Mouse (Mus musculus) gonadal fat pad, adult 2 months (tissue): ENCODE results near the gene Rnf220. TPM values are rescaled to one million over a fixed set of nuclear protein-coding genes. Genes with fewer than 3 reads are reported as not detected.

Source experiments
- DNase-seq: peaks from one replicate; pipeline ENCODE4 v3.0.0-alpha.2; 2012; ENCODE audit warnings: low read depth
- polyA plus RNA-seq: library from polyadenylated mRNA; depleted of rRNA; stranded (reverse); fragments of >200 nt; gene quantifications from 2 replicates; pipeline ENCODE4 v1.2.3, GENCODE M21; 2012

Gene Rnf220
- polyA plus RNA-seq, 1 experiment, result 79.0 TPM

DNA sequence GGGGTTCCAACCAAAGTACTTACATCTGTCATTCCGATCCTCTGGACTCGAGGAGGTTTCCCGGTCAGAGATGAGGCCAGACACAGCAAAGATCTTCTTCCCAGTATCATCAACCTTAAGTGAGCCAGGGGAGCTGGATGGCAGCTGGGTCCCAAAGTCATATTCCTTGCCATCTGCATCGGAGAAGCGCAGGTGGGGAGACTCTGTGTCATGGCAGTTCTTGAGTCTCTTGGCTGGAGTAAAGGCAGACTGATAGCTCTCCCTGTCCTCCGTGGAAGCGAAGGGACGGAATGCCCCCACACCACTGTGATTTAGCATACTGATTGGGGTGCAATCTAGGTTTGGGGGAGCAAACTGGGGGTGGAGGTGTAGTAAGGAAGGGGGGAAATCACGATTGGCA is 7.3 kb downstream of the Rnf220 start:
- DNase-seq, result no peak

- DNase-seq, result no peak
These were observed 9.4 kb downstream of the Rnf220 start for GRCm38 (mm10) chr4:117487471-117487870.

DNA sequence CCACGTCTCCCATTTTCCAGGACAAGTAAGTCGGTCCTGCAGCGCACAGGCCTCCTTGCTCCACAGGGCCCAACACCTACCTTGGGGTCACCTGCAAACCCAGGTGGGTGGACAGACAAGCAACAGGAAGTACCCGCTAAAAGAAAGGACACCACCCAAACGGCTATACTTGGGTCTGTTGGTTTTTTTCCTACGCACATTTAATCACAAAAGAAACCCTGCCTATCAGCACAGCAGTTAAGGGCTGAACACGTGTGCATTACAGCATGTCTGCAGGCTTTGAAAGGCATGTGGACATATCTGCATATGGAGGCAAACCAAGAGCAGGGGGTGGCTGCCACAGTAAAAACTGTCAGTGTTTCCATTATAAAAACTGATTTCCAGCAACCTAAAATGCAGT is 10.7 kb downstream of the Rnf220 start:
- DNase-seq, result no peak

DNA sequence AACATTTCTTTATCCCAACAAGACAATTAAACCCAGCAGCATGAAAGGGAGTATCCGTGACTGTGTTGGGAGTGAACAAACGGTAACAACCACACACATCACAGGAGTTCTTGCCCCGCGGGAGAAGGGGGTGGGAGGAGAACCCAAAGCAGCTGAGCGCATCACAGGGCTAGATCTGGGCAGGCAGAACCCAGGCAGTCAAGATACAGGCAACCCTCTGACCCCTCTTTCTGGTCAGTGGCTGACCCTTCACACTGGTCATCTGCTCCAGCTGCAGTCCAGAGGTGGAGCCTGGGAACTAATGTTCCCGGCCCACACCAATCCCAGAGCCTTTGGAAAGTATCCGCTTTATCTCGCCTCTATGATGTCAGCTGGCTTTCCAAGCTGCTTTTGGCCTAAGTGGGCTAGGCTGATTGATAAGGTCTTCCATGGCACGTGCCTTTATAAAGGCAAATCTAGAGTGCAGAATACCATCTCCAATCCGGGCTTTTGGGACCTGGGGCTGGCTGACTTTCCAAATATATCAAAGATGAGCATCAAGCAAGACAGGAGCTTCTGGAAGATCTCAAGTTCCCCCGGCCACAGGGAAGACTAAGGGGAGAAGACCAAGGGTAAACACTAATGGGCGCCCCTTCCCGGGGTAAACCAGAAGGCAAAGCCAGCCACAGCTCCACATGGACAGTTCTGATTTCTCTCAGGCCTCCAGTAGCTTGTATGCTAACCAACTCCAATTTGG is 11.6 kb downstream of the Rnf220 start:
- DNase-seq, result no peak

DNA sequence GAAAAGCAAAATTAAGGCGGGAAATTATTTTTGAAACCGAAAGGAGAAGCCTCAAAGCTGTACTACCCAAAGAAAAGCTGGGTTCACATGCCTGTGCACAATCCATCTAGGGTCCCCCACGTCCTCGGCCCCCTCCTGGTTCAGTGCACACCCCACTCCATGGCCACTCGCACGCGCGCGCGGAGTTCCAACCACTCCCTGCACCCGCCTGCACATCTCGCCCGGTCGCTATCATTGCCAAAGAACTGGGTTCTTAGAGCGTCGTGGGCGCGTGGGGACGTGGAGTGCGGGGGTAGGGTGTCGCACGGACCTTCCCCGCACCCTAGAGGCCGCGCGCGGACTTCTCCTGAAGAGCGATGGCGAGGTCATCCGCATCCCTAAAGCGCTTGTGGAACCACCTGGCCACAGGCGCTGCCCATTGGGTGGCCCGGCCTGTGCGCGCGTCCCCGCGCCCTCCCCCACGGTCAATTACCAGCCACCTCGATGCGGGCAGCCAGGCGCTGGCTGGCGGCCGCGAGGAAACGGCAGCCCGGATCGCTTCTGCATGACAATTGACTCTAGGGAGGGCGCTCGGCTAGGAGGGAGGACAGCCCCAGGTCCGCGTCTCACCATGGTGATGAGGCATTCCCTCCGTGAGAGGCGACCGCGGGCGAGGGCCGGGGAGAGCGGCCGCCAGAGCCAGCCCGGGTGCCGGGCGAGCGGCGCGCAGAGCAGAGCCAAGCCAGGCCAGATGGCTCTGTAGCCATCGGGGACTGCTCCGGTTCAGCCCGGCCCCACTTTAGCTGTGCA is 12.4 kb downstream of the Rnf220 start:
- DNase-seq, result no peak

- no peak for DNase-seq
These were observed 13.0 kb downstream of the Rnf220 start for GRCm38 (mm10) chr4:117483931-117484255.

DNA sequence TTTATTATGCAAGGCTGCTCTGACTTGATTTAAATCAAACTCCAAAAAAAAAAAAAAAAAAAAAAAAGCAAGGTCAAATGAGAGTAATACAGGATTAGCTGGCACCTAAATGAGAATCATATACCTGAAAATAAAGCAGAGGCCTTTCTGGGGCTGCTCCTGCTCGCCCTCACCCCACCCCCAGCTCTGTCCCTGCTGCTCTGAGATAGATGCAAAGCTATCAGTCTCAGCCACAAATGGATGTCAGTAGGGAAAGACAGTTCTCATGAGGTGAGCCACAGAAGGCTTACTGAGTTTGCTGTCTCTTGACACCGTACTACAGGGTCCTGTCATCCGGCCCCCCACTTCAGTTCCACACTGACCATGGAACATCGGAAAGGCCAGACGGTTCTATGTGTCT is 14.7 kb downstream of the Rnf220 start:
- no peak for DNase-seq

GRCm38 (mm10) chr4:117480611-117481445 is 16.0 kb downstream of the Rnf220 start:
- no peak for DNase-seq

- no peak for DNase-seq
These were observed 16.9 kb downstream of the Rnf220 start for GRCm38 (mm10) chr4:117479951-117480350.

- DNase-seq, result peak; percentile 34
These were observed 18.7 kb downstream of the Rnf220 start for GRCm38 (mm10) chr4:117478101-117478673.

GRCm38 (mm10) chr4:117477401-117477800 is 19.5 kb downstream of the Rnf220 start:
- no peak for DNase-seq

DNA sequence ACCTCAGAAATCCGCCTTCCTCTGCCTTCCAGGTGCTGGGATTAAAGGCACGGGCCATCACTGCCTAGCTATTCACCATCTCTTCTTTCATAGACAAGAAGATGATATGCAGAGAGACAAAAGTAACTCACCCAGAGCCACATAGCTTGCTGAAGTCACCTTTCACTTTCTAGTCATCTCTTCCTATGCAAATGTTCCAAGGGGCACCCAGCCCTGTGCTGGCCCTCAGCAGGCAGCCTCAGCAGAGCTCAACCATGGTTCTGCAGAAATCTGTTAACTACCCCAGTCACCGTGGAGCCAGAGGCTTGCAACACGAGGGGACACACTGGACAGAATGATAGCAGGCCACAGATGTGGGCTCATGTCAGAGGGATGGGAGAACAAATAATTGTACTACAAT is 20.1 kb downstream of the Rnf220 start:
- DNase-seq, result no peak

DNA sequence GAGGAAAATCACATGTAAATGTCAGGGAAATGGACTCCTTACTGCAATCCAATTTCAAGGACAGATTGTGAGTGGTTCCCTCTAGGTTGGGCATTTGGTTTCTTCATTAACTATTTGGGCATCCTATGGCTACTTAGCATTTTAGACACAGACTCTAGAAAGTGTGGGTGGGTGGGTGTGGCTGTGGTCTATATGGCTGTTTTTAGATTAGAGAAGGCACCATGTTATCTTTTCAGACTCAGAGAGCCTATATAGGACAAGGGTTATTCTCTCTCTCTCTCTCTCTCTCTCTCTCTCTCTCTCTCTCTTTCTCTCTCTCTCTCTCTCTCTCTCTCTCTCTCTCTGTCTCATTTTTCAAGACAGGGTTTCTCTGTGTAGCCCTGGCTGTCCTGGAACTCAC is 20.5 kb downstream of the Rnf220 start:
- no peak for DNase-seq

DNA sequence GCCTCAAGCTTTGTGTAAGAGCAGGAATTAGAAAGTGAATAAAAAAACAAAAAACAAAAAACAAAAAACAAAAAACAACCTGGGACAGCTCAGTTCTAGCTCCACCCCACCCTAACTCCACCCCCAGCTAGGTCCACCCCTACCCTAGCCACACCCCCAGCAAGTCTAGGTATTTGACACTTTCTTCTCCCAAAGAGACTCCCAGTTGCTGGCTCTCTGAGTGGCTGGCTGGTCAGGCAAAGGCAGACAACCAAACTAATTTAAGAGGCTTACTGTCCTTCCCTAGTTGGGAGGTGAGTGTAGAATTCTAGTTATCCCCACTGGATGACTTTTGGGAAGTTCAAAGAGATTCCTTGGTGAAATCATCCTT is 22.9 kb downstream of the Rnf220 start:
- no peak for DNase-seq

- DNase-seq, result no peak
These were observed 23.4 kb downstream of the Rnf220 start for GRCm38 (mm10) chr4:117473291-117473984.

- DNase-seq, result no peak
These were observed 27.4 kb downstream of the Rnf220 start for GRCm38 (mm10) chr4:117469471-117469870.

DNA sequence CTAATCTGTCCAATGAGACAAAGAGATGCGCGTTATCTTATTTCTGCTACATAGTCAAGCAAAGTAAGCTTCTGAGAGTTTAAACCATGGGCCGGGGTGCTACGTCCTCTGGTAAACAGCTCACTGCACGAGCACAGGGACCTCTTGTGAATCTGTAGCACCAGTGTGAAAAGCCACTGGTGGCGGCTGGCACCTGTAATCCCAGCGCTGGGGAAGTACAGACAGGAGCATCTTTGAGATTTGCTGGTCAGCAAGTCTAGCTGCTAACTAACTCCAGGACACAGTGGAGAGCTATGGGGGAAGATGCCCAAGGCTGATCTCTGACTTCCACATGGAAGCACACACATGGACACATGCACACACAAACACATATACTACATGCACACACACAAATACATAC is 28.9 kb downstream of the Rnf220 start:
- no peak for DNase-seq

DNA sequence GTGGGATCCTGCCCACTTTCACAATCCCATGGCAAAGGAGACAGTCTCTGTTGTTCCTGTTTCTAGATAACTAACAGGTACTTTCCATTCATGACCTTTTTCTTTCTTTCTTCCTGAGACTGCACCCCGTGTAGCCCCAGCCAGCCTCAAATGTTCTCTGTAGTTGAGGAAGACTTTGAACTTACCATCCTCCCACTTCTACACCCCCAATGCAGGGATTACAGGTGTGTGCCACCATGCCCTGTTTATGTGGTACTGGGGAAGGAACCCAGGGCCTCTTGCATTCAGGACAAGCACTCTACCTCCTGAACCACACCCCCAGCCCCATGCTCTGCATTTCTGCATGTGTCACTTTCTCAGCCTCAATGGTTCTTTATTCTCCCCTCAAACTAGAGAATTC is 47.7 kb downstream of the Rnf220 start:
- DNase-seq, result no peak

DNA sequence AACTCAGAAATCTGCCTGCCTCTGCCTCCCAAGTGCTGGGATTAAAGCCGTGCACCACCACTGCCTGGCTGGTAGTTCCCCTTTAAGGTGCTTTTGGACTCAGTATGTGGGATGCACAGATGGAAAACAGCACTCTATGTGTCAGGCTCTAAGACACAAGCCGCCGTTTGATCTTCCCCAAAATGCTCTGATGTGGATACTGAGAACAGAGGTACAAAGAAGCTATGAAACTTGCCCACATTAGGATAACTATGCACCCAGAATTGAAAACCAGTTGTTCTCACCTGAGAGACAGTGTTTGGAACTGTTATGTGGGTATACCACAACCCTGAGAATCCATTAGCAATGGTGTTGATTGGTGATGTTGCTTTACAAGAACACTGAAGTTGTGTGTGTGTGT is 48.9 kb downstream of the Rnf220 start:
- no peak for DNase-seq

DNA sequence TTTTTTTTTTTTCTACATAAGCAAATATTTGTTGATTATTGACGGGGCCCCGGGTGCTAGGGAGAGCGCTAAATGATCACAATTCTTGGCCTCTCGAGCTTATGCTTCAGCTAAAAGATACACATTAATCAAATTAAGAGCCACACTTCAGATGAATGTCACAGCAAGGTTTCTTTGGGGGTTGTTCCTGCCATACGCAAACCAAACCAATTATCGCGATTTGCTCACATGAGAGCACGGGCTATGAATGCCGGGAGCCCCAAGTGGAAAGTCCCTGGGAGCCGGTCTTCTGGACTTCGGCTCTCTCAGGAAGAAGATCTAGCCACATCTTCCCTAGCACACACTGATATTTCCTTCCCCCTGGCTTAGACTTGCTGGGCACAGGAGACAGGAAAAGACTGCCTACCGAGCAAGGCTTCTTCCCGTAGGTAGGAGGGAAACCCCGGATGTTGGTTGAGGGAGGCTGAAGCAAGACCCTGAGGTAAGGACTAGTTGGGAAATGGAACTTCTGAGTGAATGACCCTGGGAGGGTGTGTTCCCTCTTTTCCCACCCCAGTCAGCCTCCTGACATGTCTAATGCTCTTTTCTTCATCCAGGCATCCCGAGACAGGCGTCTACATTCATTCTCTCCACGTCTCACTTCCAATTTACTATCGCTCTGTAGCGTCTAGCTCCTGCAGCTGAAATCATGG is 51.2 kb downstream of the Rnf220 start:
- DNase-seq, result no peak

GRCm38 (mm10) chr4:117438919-117439318 is 57.9 kb downstream of the Rnf220 start:
- DNase-seq, result no peak
